Mouse (Mus musculus) spleen, adult 2 months (tissue): ENCODE data around the gene Rbm39.

Experiments used
- CTCF ChIP-seq: fragments of 200-500 bp; IDR thresholded peaks from 2 replicates; pipeline ENCODE4 v1.5.1; 2011; ENCODE audit warnings: mild to moderate bottlenecking, inconsistent platforms; ENCODE audit not compliant: insufficient read depth, insufficient read length, insufficient replicate concordance; ENCODE audit errors: extremely low read depth
- POLR2A ChIP-seq: fragments of 200-500 bp; IDR thresholded peaks from 2 replicates; pipeline ENCODE4 v1.6.1; 2011; ENCODE audit warnings: low read depth, low read length, inconsistent platforms

GRCm38 (mm10) chr2:156191540-156191939 lies 11.5 kb upstream of the Rbm39 start:
- TF ChIP-seq CTCF (no peak), POLR2A (no peak)
